Mouse (Mus musculus): ENCODE measurements around the gene Ccdc92. TPM values are rescaled to one million over a fixed set of nuclear protein-coding genes. Genes with fewer than 3 reads are reported as not detected.

The Ccdc92 gene
- polyA plus RNA-seq, 1 experiment from 2014 or later = 8.1 TPM

DNA sequence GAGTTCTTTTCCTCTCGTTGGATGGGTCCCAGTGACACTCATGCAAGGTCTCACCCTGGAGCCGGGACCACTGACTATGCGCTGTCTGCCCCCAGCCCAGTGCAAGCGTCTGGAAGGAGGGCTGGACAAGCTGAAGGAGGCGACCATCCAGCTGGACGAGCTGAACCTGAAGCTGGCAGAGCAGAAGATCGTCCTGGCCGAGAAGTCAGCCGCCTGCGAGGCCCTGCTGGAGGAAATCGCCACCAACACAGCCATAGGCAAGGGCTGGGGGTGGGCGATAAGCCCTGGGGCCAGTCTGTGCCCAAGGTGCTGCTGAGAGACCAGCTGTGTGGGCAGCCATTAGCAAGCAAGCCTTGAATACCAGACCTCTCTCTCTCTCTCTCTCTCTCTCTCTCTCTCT is 49.8 kb downstream of the Ccdc92 start:
- Histone ChIP-seq H3K9me3 (replicated peaks) (no peaks in the 10 kb centered on the region), H3K27me3 (ENCODE audit: low read depth, poor library complexity, severe bottlenecking) (no peaks in the 10 kb centered on the region), H3K27ac (no peak overlapping the region), H3K36me3 (no peaks in the 10 kb centered on the region), H3K4me3 (no peak overlapping the region), H3K4me1 (peaks cover 8% of the 10 kb centered on the region)
- 87% methylated on average over 12 of the region's 12 CpGs for WGBS
- DNase-seq (ENCODE audit: low spot score) = no peak

DNA sequence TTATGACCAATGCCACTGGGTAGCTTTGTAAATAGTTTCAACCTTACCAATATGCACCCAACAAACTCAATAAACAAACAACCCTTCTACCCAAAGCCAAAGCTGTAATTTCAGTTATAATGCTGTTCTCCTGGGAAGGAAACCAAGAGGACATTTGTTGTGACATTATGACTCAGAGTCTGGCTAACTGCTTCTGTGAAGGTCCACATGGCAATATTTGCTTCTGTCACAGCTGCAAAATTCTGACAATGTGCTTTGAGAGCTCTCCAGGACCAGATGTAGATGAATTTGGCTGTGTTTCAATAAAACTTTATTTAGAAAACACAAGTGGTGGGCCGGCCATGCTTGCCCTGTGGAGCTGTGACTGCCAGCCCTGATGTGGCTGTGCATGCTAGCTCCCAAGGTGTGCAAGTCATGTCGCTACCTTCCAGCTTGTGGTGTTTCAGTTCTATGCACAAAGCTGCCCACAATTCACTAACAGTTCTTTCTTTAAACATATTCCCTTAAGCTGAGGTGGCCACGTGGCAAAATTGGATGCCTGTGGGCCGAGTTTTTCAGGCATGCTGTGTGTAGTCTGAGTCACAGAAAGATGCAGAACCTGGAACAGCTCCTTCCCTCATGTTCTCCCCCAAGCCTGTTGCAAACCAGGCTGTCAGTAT is 52.4 kb downstream of the Ccdc92 start:
- H3K4me1 ChIP-seq = peaks cover 5% of the 10 kb centered on the region
- no peaks in the 10 kb centered on the region for H3K36me3 ChIP-seq
- no peak for DNase-seq (ENCODE audit: low spot score)
- H3K27ac ChIP-seq = no peak overlapping the region
- no peaks in the 10 kb centered on the region for H3K9me3 ChIP-seq (replicated peaks)
- WGBS = 81% methylated on average over 4 of the region's 4 CpGs
- no peak overlapping the region for H3K4me3 ChIP-seq
- H3K27me3 ChIP-seq (ENCODE audit: low read depth, poor library complexity, severe bottlenecking) = no peaks in the 10 kb centered on the region

DNA sequence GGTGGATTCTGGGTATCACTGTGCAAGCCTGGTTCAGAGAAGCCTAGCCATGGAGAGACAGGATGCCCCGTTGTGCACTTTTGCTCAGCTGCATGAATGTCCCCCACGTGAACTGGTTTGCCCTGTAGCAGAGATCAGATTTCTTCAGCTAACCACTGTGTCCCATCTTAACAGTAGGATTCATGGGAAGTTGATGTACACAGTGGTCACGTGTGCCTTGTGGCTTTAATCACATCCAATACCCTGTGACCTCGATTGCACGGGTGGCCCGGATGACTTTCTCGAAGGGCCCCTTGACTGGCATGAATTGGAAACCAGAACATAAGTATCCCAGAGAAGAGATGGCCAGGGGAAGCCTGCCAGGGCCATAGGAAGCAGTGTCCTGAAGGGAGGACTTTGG is 70.1 kb downstream of the Ccdc92 start:
- H3K27ac ChIP-seq = no peak overlapping the region
- WGBS = 90% methylated on average over 7 of the region's 7 CpGs
- H3K4me3 ChIP-seq = no peak overlapping the region
- H3K27me3 ChIP-seq (ENCODE audit: low read depth, poor library complexity, severe bottlenecking) = no peaks in the 10 kb centered on the region
- H3K36me3 ChIP-seq = no peaks in the 10 kb centered on the region
- no peaks in the 10 kb centered on the region for H3K4me1 ChIP-seq
- H3K9me3 ChIP-seq (replicated peaks) = no peaks in the 10 kb centered on the region
- DNase-seq (ENCODE audit: low spot score) = no peak

DNA sequence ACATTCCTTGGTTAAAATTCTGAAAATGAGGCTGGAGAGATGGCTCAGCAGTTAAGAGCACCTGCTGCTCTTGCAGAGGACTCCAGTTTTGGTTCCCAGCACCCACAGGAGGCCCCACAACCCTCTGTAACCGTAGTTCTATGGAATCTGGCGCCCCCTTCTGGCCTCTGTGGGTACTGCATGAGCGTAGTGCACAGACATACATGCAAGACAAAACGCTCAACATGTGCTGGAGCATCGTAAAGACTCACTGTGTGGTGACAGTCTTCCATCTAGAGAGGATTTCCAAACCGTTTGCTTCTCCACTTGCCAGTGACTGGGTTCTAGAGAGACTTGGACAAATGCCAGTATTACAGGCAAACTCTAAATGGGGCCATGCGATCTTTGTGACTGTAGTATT is 76.6 kb downstream of the Ccdc92 start:
- Histone ChIP-seq H3K27ac (no peak overlapping the region), H3K4me3 (no peak overlapping the region), H3K36me3 (no peaks in the 10 kb centered on the region), H3K27me3 (ENCODE audit: low read depth, poor library complexity, severe bottlenecking) (no peaks in the 10 kb centered on the region), H3K4me1 (no peaks in the 10 kb centered on the region), H3K9me3 (replicated peaks) (no peaks in the 10 kb centered on the region; the same call in 1 of the 2 replicates)
- 79% methylated on average over 7 of the region's 7 CpGs for WGBS
- no peak for DNase-seq (ENCODE audit: low spot score)

Other genes with a start within 250 kb of the Ccdc92 start
- 41.5 and 50.7 TPM in 2 replicates for gene Atp6v0a2, start 233.8 kb downstream of the Ccdc92 start, polyA plus RNA-seq (2016; fragmentation: Nextera tagmentation; extraction: Ambion mirVana)
- gene Dnah10, start 137.3 kb downstream of the Ccdc92 start, polyA plus RNA-seq (2016; fragmentation: Nextera tagmentation; extraction: Ambion mirVana) = 0.01 and 0.06 TPM in 2 replicates
- gene Zfp664, start 267 bp upstream of the Ccdc92 start, polyA plus RNA-seq (2016; fragmentation: Nextera tagmentation; extraction: Ambion mirVana) = 150 and 157 TPM in 2 replicates
- gene Rflna, start 140.8 kb upstream of the Ccdc92 start, polyA plus RNA-seq (2016; fragmentation: Nextera tagmentation; extraction: Ambion mirVana) = 1.1 and 4.5 TPM in 2 replicates

Measured in limb, embryonic 10.5 days (tissue).